Mouse (Mus musculus): Measurements from ENCODE around the gene Abcc5. TPM values are rescaled to one million over a fixed set of nuclear protein-coding genes. Genes with fewer than 3 reads are reported as not detected.

Abcc5 gene
- polyA plus RNA-seq, 1 experiment = 577 TPM

DNA sequence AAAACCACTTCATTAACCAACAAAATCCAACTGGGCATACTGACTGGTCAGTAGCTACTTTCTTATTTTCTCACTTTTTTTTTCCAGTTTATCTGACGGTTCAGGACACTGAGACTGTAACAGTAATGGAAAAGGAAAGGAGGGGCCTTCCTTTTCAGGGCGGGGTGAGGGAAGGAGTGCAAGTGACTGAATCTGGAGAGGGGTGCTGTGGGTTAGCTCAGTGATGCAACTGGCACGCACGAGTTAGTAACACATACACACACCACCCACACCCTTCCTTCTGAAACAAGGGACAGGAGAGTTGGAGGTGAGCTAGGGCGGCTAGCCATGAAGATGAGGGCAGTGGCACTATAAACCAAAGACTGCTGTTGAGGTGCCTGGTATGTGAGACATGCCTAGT is 102.3 kb downstream of the Abcc5 start:
- Histone ChIP-seq H3K27ac (ENCODE audit: insufficient read depth, low read depth, low read length) (no peak overlapping the region), H3K4me1 (ENCODE audit: control insufficient read depth, insufficient read depth, low read length) (no peaks in the 10 kb centered on the region), H3K4me3 (ENCODE audit: insufficient read depth, low read depth, low read length) (no peak overlapping the region)
- no peak for TF ChIP-seq POLR2A (IDR thresholded peaks at IDR 0.05; ENCODE audit: insufficient read depth, low read depth, low read length)
- TF ChIP-seq CTCF (IDR thresholded peaks at IDR 0.05; ENCODE audit: insufficient read depth, low read depth, low read length) = no peak
- WGBS = 69% methylated on average over 5 of the region's 5 CpGs

DNA sequence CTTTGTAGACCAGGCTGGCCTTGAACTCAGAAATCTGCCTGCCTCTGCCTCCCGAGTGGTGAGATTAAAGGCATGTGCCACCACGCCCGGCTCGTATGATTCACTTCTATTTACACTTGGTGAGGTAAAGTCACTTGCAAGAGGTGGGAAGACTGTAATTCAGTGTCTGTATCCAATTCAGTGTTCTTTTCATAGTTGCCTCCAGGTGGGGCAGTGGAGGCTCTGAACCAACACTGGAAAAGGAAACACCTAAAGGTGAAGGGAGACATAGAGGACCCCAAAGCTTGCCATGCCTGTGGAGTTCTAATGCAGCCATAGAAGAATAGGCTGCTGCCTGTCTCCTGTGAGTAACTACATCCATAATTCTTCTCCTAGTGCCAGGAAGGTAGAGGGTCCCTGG is 103.9 kb downstream of the Abcc5 start:
- Histone ChIP-seq H3K4me1 (ENCODE audit: control insufficient read depth, insufficient read depth, low read length) (no peaks in the 10 kb centered on the region), H3K4me3 (ENCODE audit: insufficient read depth, low read depth, low read length) (no peak overlapping the region), H3K27ac (ENCODE audit: insufficient read depth, low read depth, low read length) (no peak overlapping the region)
- 90% methylated on average over 4 of the region's 4 CpGs for WGBS
- TF ChIP-seq CTCF (IDR thresholded peaks at IDR 0.05; ENCODE audit: insufficient read depth, low read depth, low read length) (no peak), POLR2A (IDR thresholded peaks at IDR 0.05; ENCODE audit: insufficient read depth, low read depth, low read length) (no peak)

GRCm38 (mm10) chr16:20316770-20317169 is 109.4 kb downstream of the Abcc5 start:
- no peak overlapping the region for H3K27ac ChIP-seq (ENCODE audit: insufficient read depth, low read depth, low read length)
- WGBS = 84% methylated on average over 6 of the region's 6 CpGs
- no peak overlapping the region for H3K4me3 ChIP-seq (ENCODE audit: insufficient read depth, low read depth, low read length)
- H3K4me1 ChIP-seq (ENCODE audit: control insufficient read depth, insufficient read depth, low read length) = no peaks in the 10 kb centered on the region
- TF ChIP-seq POLR2A (IDR thresholded peaks at IDR 0.05; ENCODE audit: insufficient read depth, low read depth, low read length) (no peak), CTCF (IDR thresholded peaks at IDR 0.05; ENCODE audit: insufficient read depth, low read depth, low read length) (no peak)

- TF ChIP-seq CTCF (IDR thresholded peaks at IDR 0.05; ENCODE audit: insufficient read depth, low read depth, low read length) = no peak
- TF ChIP-seq POLR2A (IDR thresholded peaks at IDR 0.05; ENCODE audit: insufficient read depth, low read depth, low read length) = no peak
- Histone ChIP-seq H3K4me1 (ENCODE audit: control insufficient read depth, insufficient read depth, low read length) (no peaks in the 10 kb centered on the region), H3K27ac (ENCODE audit: insufficient read depth, low read depth, low read length) (no peak overlapping the region), H3K4me3 (ENCODE audit: insufficient read depth, low read depth, low read length) (no peak overlapping the region)
- WGBS = 86% methylated on average over 4 of the region's 4 CpGs
Observed at GRCm38 (mm10) chr16:20315266-20315665, 110.9 kb downstream of the Abcc5 start.

GRCm38 (mm10) chr16:20312272-20312671 is 113.9 kb downstream of the Abcc5 start:
- Histone ChIP-seq H3K27ac (ENCODE audit: insufficient read depth, low read depth, low read length) (no peak overlapping the region), H3K4me3 (ENCODE audit: insufficient read depth, low read depth, low read length) (no peak overlapping the region), H3K4me1 (ENCODE audit: control insufficient read depth, insufficient read depth, low read length) (no peaks in the 10 kb centered on the region)
- WGBS = 75% methylated on average over 14 of the region's 14 CpGs
- TF ChIP-seq POLR2A (IDR thresholded peaks at IDR 0.05; ENCODE audit: insufficient read depth, low read depth, low read length) (no peak), CTCF (IDR thresholded peaks at IDR 0.05; ENCODE audit: insufficient read depth, low read depth, low read length) (no peak)

- Histone ChIP-seq H3K4me1 (ENCODE audit: control insufficient read depth, insufficient read depth, low read length) (no peaks in the 10 kb centered on the region), H3K4me3 (ENCODE audit: insufficient read depth, low read depth, low read length) (peak within 1 kb of the TSS; percentile 95), H3K27ac (ENCODE audit: insufficient read depth, low read depth, low read length) (peak within 1 kb of the TSS; percentile 58)
- peak; percentile 66 for TF ChIP-seq POLR2A (IDR thresholded peaks at IDR 0.05; ENCODE audit: insufficient read depth, low read depth, low read length)
- peak; percentile 75 for TF ChIP-seq CTCF (IDR thresholded peaks at IDR 0.05; ENCODE audit: insufficient read depth, low read depth, low read length)
- under 1% methylated on average over 52 of the region's 52 CpGs for WGBS
Observed at GRCm38 (mm10) chr16:20301770-20302649, 124.2 kb downstream of the Abcc5 start, which contains the start of gene Parl. Parl (minus strand) TSS chr16:20302387.

GRCm38 (mm10) chr16:20300076-20300475 is 126.1 kb downstream of the Abcc5 start:
- no peak overlapping the region for H3K27ac ChIP-seq (ENCODE audit: insufficient read depth, low read depth, low read length)
- WGBS = 95% methylated on average over 2 of the region's 2 CpGs
- TF ChIP-seq POLR2A (IDR thresholded peaks at IDR 0.05; ENCODE audit: insufficient read depth, low read depth, low read length) (no peak), CTCF (IDR thresholded peaks at IDR 0.05; ENCODE audit: insufficient read depth, low read depth, low read length) (no peak)
- no peak overlapping the region for H3K4me3 ChIP-seq (ENCODE audit: insufficient read depth, low read depth, low read length)
- no peaks in the 10 kb centered on the region for H3K4me1 ChIP-seq (ENCODE audit: control insufficient read depth, insufficient read depth, low read length)

Other genes with a start within 250 kb of the Abcc5 start
- gene Map6d1, start 185.0 kb downstream of the Abcc5 start, polyA plus RNA-seq (2012; ENCODE audit: insufficient read depth, insufficient read length, low replicate concordance, missing spikeins) = not detected in 2 replicates
- gene Parl, start 124.0 kb downstream of the Abcc5 start, polyA plus RNA-seq (2012; ENCODE audit: insufficient read depth, insufficient read length, low replicate concordance, missing spikeins) = not detected in 2 replicates
- gene Cyp2ab1, start 101.0 kb downstream of the Abcc5 start, polyA plus RNA-seq (2012; ENCODE audit: insufficient read depth, insufficient read length, low replicate concordance, missing spikeins) = not detected in 2 replicates
- gene Eif2b5, start 72.4 kb upstream of the Abcc5 start, polyA plus RNA-seq (2012; ENCODE audit: insufficient read depth, insufficient read length, low replicate concordance, missing spikeins) = not detected in 2 replicates
- gene Dvl3, start 90.6 kb upstream of the Abcc5 start, polyA plus RNA-seq (2012; ENCODE audit: insufficient read depth, insufficient read length, low replicate concordance, missing spikeins) = 115 TPM in 1 of 2 replicates, not detected in the other
- gene Ap2m1, start 109.1 kb upstream of the Abcc5 start, polyA plus RNA-seq (2012; ENCODE audit: insufficient read depth, insufficient read length, low replicate concordance, missing spikeins) = 512 and 992 TPM in 2 replicates
- not detected in 2 replicates for gene Abcf3, start 122.2 kb upstream of the Abcc5 start, polyA plus RNA-seq (2012; ENCODE audit: insufficient read depth, insufficient read length, low replicate concordance, missing spikeins)
- not detected in 2 replicates for gene Vwa5b2, start 163.1 kb upstream of the Abcc5 start, polyA plus RNA-seq (2012; ENCODE audit: insufficient read depth, insufficient read length, low replicate concordance, missing spikeins)
- not detected in 2 replicates for gene Eef1akmt4, start 185.2 kb upstream of the Abcc5 start, polyA plus RNA-seq (2012; ENCODE audit: insufficient read depth, insufficient read length, low replicate concordance, missing spikeins)
- gene Gm49333, start 185.2 kb upstream of the Abcc5 start, polyA plus RNA-seq (2012; ENCODE audit: insufficient read depth, insufficient read length, low replicate concordance, missing spikeins) = not detected in 2 replicates
- not detected in 2 replicates for gene Alg3, start 185.3 kb upstream of the Abcc5 start, polyA plus RNA-seq (2012; ENCODE audit: insufficient read depth, insufficient read length, low replicate concordance, missing spikeins)
- not detected in 2 replicates for gene Camk2n2, start 194.9 kb upstream of the Abcc5 start, polyA plus RNA-seq (2012; ENCODE audit: insufficient read depth, insufficient read length, low replicate concordance, missing spikeins)
- gene Ece2, start 203.4 kb upstream of the Abcc5 start, polyA plus RNA-seq (2012; ENCODE audit: insufficient read depth, insufficient read length, low replicate concordance, missing spikeins) = not detected in 2 replicates
- 1,015 TPM in 1 of 2 replicates, not detected in the other for gene Psmd2, start 225.3 kb upstream of the Abcc5 start, polyA plus RNA-seq (2012; ENCODE audit: insufficient read depth, insufficient read length, low replicate concordance, missing spikeins)
- 96.5 and 986 TPM in 2 replicates for gene Eif4g1, start 241.9 kb upstream of the Abcc5 start, polyA plus RNA-seq (2012; ENCODE audit: insufficient read depth, insufficient read length, low replicate concordance, missing spikeins)